ENCODE assay signal across 8 mouse cellular contexts in genomic region chr12:84114153-84114994, GRCm38 (mm10). TPM values are rescaled to one million over a fixed set of nuclear protein-coding genes. Genes with fewer than 3 reads are reported as not detected.
DNase-seq lines count a peak whose midpoint lies in the region; ATAC-seq and TF ChIP-seq lines count a peak whose summit lies in the region.

Gene Dnal1, plus strand, starts transcription at chr12:84114366.

- no peak within 1 kb of the TSS for H3K27ac ChIP-seq in ES-E14 (ENCODE audit: insufficient read depth, low read depth, low read length, poor library complexity, severe bottlenecking)
- H3K27ac ChIP-seq in forebrain, embryonic 15.5 days (replicated peaks): peak within 1 kb of the TSS; percentile 49
- no peak within 1 kb of the TSS for H3K27ac ChIP-seq in liver, postnatal 0 days (ENCODE audit: low read depth)
- peak within 1 kb of the TSS; percentile 72; the same call in 1 of the 2 replicates for H3K27ac ChIP-seq in neural tube, embryonic 14.5 days (ENCODE audit: low read depth, low read length)
- H3K27ac ChIP-seq in testis, adult 2 months (ENCODE audit: control insufficient read depth, insufficient read depth, low read depth, low read length): peak within 1 kb of the TSS; percentile 87

- TF ChIP-seq POLR2A in testis, adult 2 months (IDR thresholded peaks at IDR 0.05; ENCODE audit: control insufficient read depth, low read depth, low read length): peak; percentile 70; the same call in 1 of the 2 replicates

- H3K4me3 ChIP-seq in ES-E14 (ENCODE audit: insufficient read depth in 1 of 2, low read depth in 1 of 2, low read length in 2 of 2, poor library complexity in 1 of 2, severe bottlenecking in 1 of 2): peak within 1 kb of the TSS; percentile 76 to 91
- peak within 1 kb of the TSS; percentile 59 for H3K4me3 ChIP-seq in forebrain, embryonic 15.5 days
- H3K4me3 ChIP-seq in liver, postnatal 0 days (ENCODE audit: low read depth, low read length): peak within 1 kb of the TSS; percentile 71
- peak within 1 kb of the TSS; percentile 81 for H3K4me3 ChIP-seq in neural tube, embryonic 14.5 days (ENCODE audit: low read depth, low read length)
- peak within 1 kb of the TSS; percentile 97 for H3K4me3 ChIP-seq in testis, adult 2 months (ENCODE audit: control insufficient read depth, low read depth, low read length)

- peak within 1 kb of the TSS; percentile 58 for H3K4me2 ChIP-seq in forebrain, embryonic 15.5 days (replicated peaks)
- peak within 1 kb of the TSS; percentile 91 for H3K4me2 ChIP-seq in liver, postnatal 0 days (ENCODE audit: low read depth, low read length)
- peak within 1 kb of the TSS; percentile 84 for H3K4me2 ChIP-seq in neural tube, embryonic 14.5 days (ENCODE audit: low read depth, low read length)

- peak; percentile 99 for ATAC-seq in forebrain, embryonic 15.5 days (replicated peaks)
- peak; percentile 96 for ATAC-seq in liver, postnatal 0 days
- ATAC-seq in neural tube, embryonic 14.5 days (ENCODE audit: low read depth): peak; percentile 99

- H3K27me3 ChIP-seq in forebrain, embryonic 15.5 days: no peaks in the 10 kb centered on the region
- H3K27me3 ChIP-seq in liver, postnatal 0 days (ENCODE audit: insufficient read depth, low read length): no peaks in the 10 kb centered on the region
- H3K27me3 ChIP-seq in neural tube, embryonic 14.5 days (ENCODE audit: control insufficient read depth, insufficient read depth, low read length): no peaks in the 10 kb centered on the region
- no peaks in the 10 kb centered on the region for H3K27me3 ChIP-seq in testis, adult 2 months (ENCODE audit: control insufficient read depth, insufficient read depth, low read length)

- in situ Hi-C loops in ES-E14 (cut with MboI; ENCODE audit: low sequenced_read_pairs in 2 of 2, unreplicated experiment in 2 of 2): no loop called here

- H3K4me1 ChIP-seq in ES-E14 (ENCODE audit: control insufficient read depth in 2 of 2, insufficient read depth in 2 of 2, low read length in 2 of 2, poor library complexity in 1 of 2): no peaks in the 10 kb centered on the region
- H3K4me1 ChIP-seq in forebrain, embryonic 15.5 days: peaks cover 12% of the 10 kb centered on the region
- peaks cover 7% of the 10 kb centered on the region for H3K4me1 ChIP-seq in liver, postnatal 0 days (ENCODE audit: insufficient read depth)
- peaks cover 7% of the 10 kb centered on the region for H3K4me1 ChIP-seq in neural tube, embryonic 14.5 days (ENCODE audit: control insufficient read depth, insufficient read depth, low read length)
- peaks cover 5% of the 10 kb centered on the region for H3K4me1 ChIP-seq in testis, adult 2 months (ENCODE audit: control insufficient read depth, insufficient read depth, low read length)

- peak; percentile 76 for DNase-seq in ES-E14 (ENCODE audit: low read depth, low spot score)
- DNase-seq in cerebellum, adult 11-12 months: peak; percentile 87
- peak; percentile 77 for DNase-seq in heart, postnatal 25 days (ENCODE audit: low spot score)
- DNase-seq in layer of hippocampus, adult 11-12 months (ENCODE audit: low spot score): peak; percentile 87
- peak; percentile 89 for DNase-seq in liver, postnatal 0 days

- H3K9ac ChIP-seq in ES-E14 (ENCODE audit: insufficient read depth, low read depth, low read length, poor library complexity, severe bottlenecking): peak within 1 kb of the TSS; percentile 58; the same call in 1 of the 2 replicates
- peak within 1 kb of the TSS; percentile 64 for H3K9ac ChIP-seq in forebrain, embryonic 15.5 days (replicated peaks)
- peak within 1 kb of the TSS; percentile 65 for H3K9ac ChIP-seq in liver, postnatal 0 days (replicated peaks)
- peak within 1 kb of the TSS; percentile 74 for H3K9ac ChIP-seq in neural tube, embryonic 14.5 days (replicated peaks; ENCODE audit: low read depth, low read length)

- no peaks in the 10 kb centered on the region for H3K9me3 ChIP-seq in ES-E14 (ENCODE audit: control insufficient read depth, insufficient read depth, low read depth, low read length)
- no peaks in the 10 kb centered on the region for H3K9me3 ChIP-seq in forebrain, embryonic 15.5 days
- no peaks in the 10 kb centered on the region for H3K9me3 ChIP-seq in liver, postnatal 0 days (ENCODE audit: low read length)
- H3K9me3 ChIP-seq in neural tube, embryonic 14.5 days (ENCODE audit: control insufficient read depth, low read length): no peaks in the 10 kb centered on the region

- intact Hi-C loops in heart, postnatal 25 days (cut with DNase I): no loop called here

- H3K36me3 ChIP-seq in ES-E14 (ENCODE audit: control insufficient read depth, insufficient read depth, low read length, poor library complexity, severe bottlenecking): no peaks in the 10 kb centered on the region
- no peaks in the 10 kb centered on the region for H3K36me3 ChIP-seq in forebrain, embryonic 15.5 days
- no peaks in the 10 kb centered on the region for H3K36me3 ChIP-seq in liver, postnatal 0 days (replicated peaks; ENCODE audit: insufficient read depth, low read length)
- H3K36me3 ChIP-seq in neural tube, embryonic 14.5 days (ENCODE audit: control insufficient read depth, insufficient read depth, low read length): no peaks in the 10 kb centered on the region
- H3K36me3 ChIP-seq in testis, adult 2 months (ENCODE audit: control insufficient read depth, insufficient read depth, low read length): no peaks in the 10 kb centered on the region

- 3% methylated on average over 30 of the region's 35 CpGs for WGBS in forebrain, embryonic 15.5 days
- 3% methylated on average over 32 of the region's 35 CpGs for WGBS in liver, postnatal 0 days (ENCODE audit: insufficient replicate concordance)
- WGBS in neural tube, embryonic 14.5 days: 2% methylated on average over 32 of the region's 35 CpGs

- TF ChIP-seq EP300 in liver, postnatal 0 days (IDR thresholded peaks at IDR 0.05; ENCODE audit: low read depth): no peak

- TF ChIP-seq CTCF in liver, postnatal 0 days (IDR thresholded peaks at IDR 0.05; ENCODE audit: low read depth): peak; percentile 21; the same call in 1 of the 2 replicates
- TF ChIP-seq CTCF in testis, adult 2 months (IDR thresholded peaks at IDR 0.05; ENCODE audit: control insufficient read depth, insufficient read depth, insufficient replicate concordance, low read depth, low read length): no peak

TF ChIP-seq in ES-E14, 5 proteins besides CTCF, POLR2A, EP300 and RAD21:
- TF ChIP-seq HCFC1 (IDR thresholded peaks at IDR 0.05; ENCODE audit: borderline replicate concordance, insufficient read depth, low read length) (no peak), ZC3H11A (IDR thresholded peaks at IDR 0.05; ENCODE audit: borderline replicate concordance, low read depth, low read length) (no peak), CHD2 (IDR thresholded peaks at IDR 0.05; ENCODE audit: low read depth, low read length) (no peak), MAFK (IDR thresholded peaks at IDR 0.05; ENCODE audit: insufficient read depth, low read depth, low read length) (no peak), ZNF384 (IDR thresholded peaks at IDR 0.05; ENCODE audit: low read depth, low read length) (no peak)

RNA-seq across cellular contexts. Expression of gene Dnal1, which starts in this region (rescaled TPM):
- total RNA-seq in ES-E14 (2012; rRNA removed): 3.0 and 3.5 TPM in 2 replicates
- polyA plus RNA-seq in forebrain, embryonic 15.5 days (2015; fragmentation: Nextera tagmentation; extraction: Ambion mirVana): 9.6 and 10.1 TPM in 2 replicates
- 10 to 100 TPM in 1 of 2 experiments, 1 to 10 TPM in 1; 8.2 to 10.1 TPM for total RNA-seq in heart, postnatal 25 days (2021)
- 0.13 and 0.21 TPM in 2 replicates for polyA plus RNA-seq in liver, postnatal 0 days (2015; fragmentation: Nextera tagmentation; extraction: Ambion mirVana)
- 6.8 and 6.9 TPM in 2 replicates for polyA plus RNA-seq in neural tube, embryonic 14.5 days (2014; fragmentation: Nextera tagmentation; extraction: Ambion mirVana)
- polyA plus RNA-seq in testis, adult 2 months (2012; rRNA removed): 6.5 and 8.2 TPM in 2 replicates

Comparison
In these comparisons a context has a peak if more than half of its experiments do, and no peak if none do; other contexts are left out.
1. Peak in DNase-seq, ATAC-seq, H3K4me3 ChIP-seq, H3K9ac ChIP-seq and H3K4me2 ChIP-seq in liver, postnatal 0 days; RNA of the gene not detected or under 1 TPM.
2. H3K27ac ChIP-seq: peak in forebrain, embryonic 15.5 days (single experiment), neural tube, embryonic 14.5 days (single experiment) and testis, adult 2 months (single experiment); none in ES-E14 (single experiment) and liver, postnatal 0 days (single experiment).
3. Peak in every context shown above with its lines, with median percentiles within 50 percentile points of each other: DNase-seq, H3K4me3 ChIP-seq, H3K9ac ChIP-seq, ATAC-seq and H3K4me2 ChIP-seq.